Mouse (Mus musculus) lung, postnatal 0 days (tissue): ENCODE measurements at regions not wholly inside any gene's neighbourhood (a gene's known extent, or its start where the extent isn't known, plus 50 kb on each side); places are given as distances from the start of the nearest gene placed in this dataset.

Experiments used
- ATAC-seq: fragments of 200-750 bp; cut with Nextera tagmentation; 2 replicates; pipeline ENCODE4 v1.8.0; 2017; ENCODE audit warnings: moderate library complexity
- DNase-seq: peaks from one replicate; pipeline ENCODE4 v3.0.0-alpha.2; 2016; ENCODE audit warnings: low spot score
- H3K27ac ChIP-seq: fragments of 300-500 bp; sonication (generic); 2 replicates; pipeline ENCODE4 v1.5.1; 2014; ENCODE audit warnings: antibody characterized with exemption, mild to moderate bottlenecking, low read length, mixed read lengths
- H3K27me3 ChIP-seq: fragments of 300-500 bp; sonication (generic); replicated peaks from 2 replicates; pipeline ENCODE4 v1.6.1; 2014; ENCODE audit warnings: low read length, mixed read lengths; ENCODE audit not compliant: insufficient read depth
- H3K36me3 ChIP-seq: fragments of 300-500 bp; sonication (generic); 2 replicates; pipeline ENCODE4 v1.6.1; 2014; ENCODE audit warnings: low read length, mixed read lengths; ENCODE audit not compliant: insufficient read depth
- H3K4me1 ChIP-seq: fragments of 300-500 bp; sonication (generic); 2 replicates; pipeline ENCODE4 v1.6.1; 2014; ENCODE audit warnings: antibody characterized with exemption, low read depth, low read length, mixed read lengths; ENCODE audit not compliant: insufficient read depth
- H3K4me2 ChIP-seq: fragments of 300-500 bp; sonication (generic); replicated peaks from 2 replicates; pipeline ENCODE4 v1.6.1; 2014; ENCODE audit warnings: low read depth, mild to moderate bottlenecking, low read length, moderate library complexity, mixed read lengths
- H3K4me3 ChIP-seq: fragments of 300-500 bp; sonication (generic); 2 replicates; pipeline ENCODE4 v1.5.1; 2014; ENCODE audit warnings: low read depth, low read length
- H3K9ac ChIP-seq: fragments of 300-500 bp; sonication (generic); replicated peaks from 2 replicates; pipeline ENCODE4 v1.6.1; 2014; ENCODE audit warnings: low read depth, mild to moderate bottlenecking
- H3K9me3 ChIP-seq: fragments of 300-500 bp; sonication (generic); 2 replicates; pipeline ENCODE4 v1.6.1; 2016; ENCODE audit warnings: low read length, mixed read lengths
- CTCF ChIP-seq: IDR thresholded peaks from 2 replicates; pipeline ENCODE4 v1.5.1; 2016; ENCODE audit warnings: antibody characterized with exemption, mild to moderate bottlenecking
- EP300 ChIP-seq: IDR thresholded peaks from 2 replicates; pipeline ENCODE4 v1.6.1; 2016; ENCODE audit warnings: antibody characterized with exemption, mild to moderate bottlenecking, control low read depth
- WGBS: fragments of 180-500 bp; shearing (Covaris S2); extraction: QIAGEN DNeasy Blood & Tissue Kit; methylation state at CpG from one replicate; pipeline ENCODE4 v1.1.7; 2014; 5-methylcytosine and 5-hydroxymethylcytosine counted together

DNA sequence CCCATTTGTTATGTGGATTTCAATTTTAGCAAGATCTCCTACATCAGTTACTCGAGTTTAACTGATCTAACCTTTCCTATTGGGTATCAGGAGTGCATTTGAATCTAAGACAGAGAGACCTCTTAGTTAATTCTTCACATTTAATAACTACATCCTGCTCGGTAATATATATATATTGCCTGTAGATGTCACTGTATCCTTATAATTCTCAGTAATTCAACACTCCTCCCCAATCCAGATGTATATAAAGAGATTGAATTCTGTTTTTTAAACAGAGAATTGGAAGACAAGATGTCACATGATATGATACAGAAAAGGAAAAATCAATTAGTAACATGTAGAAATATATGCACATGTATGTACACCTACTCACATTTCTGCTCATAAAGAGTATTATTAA, 133.3 kb upstream of the Mageb4 start:
- Histone ChIP-seq H3K9me3 (no peaks in the 10 kb centered on the region), H3K4me3 (no peak overlapping the region), H3K27me3 (no peaks in the 10 kb centered on the region), H3K4me2 (no peak overlapping the region), H3K9ac (no peak overlapping the region), H3K4me1 (no peaks in the 10 kb centered on the region), H3K27ac (no peak overlapping the region), H3K36me3 (no peaks in the 10 kb centered on the region)
- 33% methylated on average over 2 of the region's 2 CpGs for WGBS
- no peak for TF ChIP-seq EP300
- TF ChIP-seq CTCF, result no peak
- DNase-seq (peak; percentile 5), ATAC-seq (no peak)
